Mouse (Mus musculus): Measurements from ENCODE around the gene Fmnl2. TPM values are rescaled to one million over a fixed set of nuclear protein-coding genes. Genes with fewer than 3 reads are reported as not detected.

Fmnl2 gene
- polyA plus RNA-seq, 1 experiment from 2014 or later = 1.9 TPM

DNA sequence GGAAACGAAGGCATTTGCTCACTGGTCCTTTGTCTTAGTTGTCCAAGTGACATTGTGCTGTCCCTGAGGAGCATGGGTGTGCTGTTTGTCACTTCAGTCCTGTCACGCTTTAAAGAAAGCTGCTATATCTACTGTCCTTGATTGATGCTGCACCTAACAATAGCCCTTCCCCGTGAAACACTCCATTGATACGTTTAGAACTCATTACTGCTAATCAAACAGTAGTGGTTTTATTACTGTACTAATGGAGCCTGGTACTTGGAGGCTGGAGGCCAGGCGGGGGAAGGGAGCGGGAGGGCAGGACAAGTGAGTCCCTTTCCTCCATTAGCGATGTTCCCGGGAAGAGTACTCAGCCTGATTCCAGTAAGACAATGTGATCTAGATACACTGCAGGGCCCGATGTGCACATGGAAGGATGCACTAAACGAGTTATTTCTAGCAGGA lies 70.2 kb downstream of the Fmnl2 start:
- 40% methylated on average over 10 of the region's 10 CpGs for WGBS
- no peak for ATAC-seq
- no peak for TF ChIP-seq CTCF (IDR thresholded peaks at IDR 0.05; ENCODE audit: low read depth)
- Histone ChIP-seq H3K4me3 (ENCODE audit: low read depth, low read length) (no peak overlapping the region), H3K9ac (ENCODE audit: low read depth, low read length) (no peak overlapping the region), H3K36me3 (ENCODE audit: control insufficient read depth, insufficient read depth) (no peaks in the 10 kb centered on the region), H3K4me1 (replicated peaks; ENCODE audit: control insufficient read depth, insufficient read depth, low read length) (no peaks in the 10 kb centered on the region), H3K27me3 (replicated peaks; ENCODE audit: control insufficient read depth, insufficient read depth, low read length) (no peaks in the 10 kb centered on the region), H3K27ac (ENCODE audit: low read depth, low read length) (no peak overlapping the region), H3K9me3 (ENCODE audit: control insufficient read depth) (no peaks in the 10 kb centered on the region), H3K4me2 (replicated peaks; ENCODE audit: low read depth) (no peak overlapping the region)

DNA sequence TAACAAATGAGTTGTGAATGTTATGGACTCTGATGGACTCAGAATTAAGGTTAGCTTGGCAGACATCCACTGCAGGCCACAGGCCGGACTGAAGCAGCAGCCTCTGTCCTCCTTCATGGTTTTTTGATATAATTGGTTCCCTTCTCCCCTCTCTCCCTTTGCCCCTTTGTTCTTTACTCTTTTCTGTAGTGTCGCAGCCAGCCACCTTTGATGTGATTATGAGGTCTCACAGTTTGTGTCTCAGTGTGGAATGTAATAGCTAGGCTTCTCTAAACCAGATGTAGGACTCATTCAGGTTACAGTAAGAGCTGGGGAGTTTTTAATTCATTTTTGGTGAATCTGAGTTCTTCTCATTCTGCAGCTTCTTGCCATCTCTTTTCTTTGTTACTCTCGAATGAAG lies 70.7 kb downstream of the Fmnl2 start:
- Histone ChIP-seq H3K4me3 (ENCODE audit: low read depth, low read length) (no peak overlapping the region), H3K4me2 (replicated peaks; ENCODE audit: low read depth) (no peak overlapping the region), H3K9ac (ENCODE audit: low read depth, low read length) (no peak overlapping the region), H3K27ac (ENCODE audit: low read depth, low read length) (no peak overlapping the region), H3K4me1 (replicated peaks; ENCODE audit: control insufficient read depth, insufficient read depth, low read length) (no peaks in the 10 kb centered on the region), H3K9me3 (ENCODE audit: control insufficient read depth) (no peaks in the 10 kb centered on the region), H3K27me3 (replicated peaks; ENCODE audit: control insufficient read depth, insufficient read depth, low read length) (no peaks in the 10 kb centered on the region), H3K36me3 (ENCODE audit: control insufficient read depth, insufficient read depth) (no peaks in the 10 kb centered on the region)
- WGBS = 76% methylated on average over 3 of the region's 3 CpGs
- no peak for ATAC-seq
- no peak for TF ChIP-seq CTCF (IDR thresholded peaks at IDR 0.05; ENCODE audit: low read depth)

- no peaks in the 10 kb centered on the region for H3K36me3 ChIP-seq (ENCODE audit: control insufficient read depth, insufficient read depth)
- no peak for TF ChIP-seq CTCF (IDR thresholded peaks at IDR 0.05; ENCODE audit: low read depth)
- H3K27ac ChIP-seq (ENCODE audit: low read depth, low read length) = no peak overlapping the region; the same call in 1 of the 2 replicates
- no peak overlapping the region for H3K9ac ChIP-seq (ENCODE audit: low read depth, low read length)
- H3K27me3 ChIP-seq (replicated peaks; ENCODE audit: control insufficient read depth, insufficient read depth, low read length) = no peaks in the 10 kb centered on the region
- H3K4me2 ChIP-seq (replicated peaks; ENCODE audit: low read depth) = no peak overlapping the region
- 73% methylated on average over 5 of the region's 5 CpGs for WGBS
- H3K4me1 ChIP-seq (replicated peaks; ENCODE audit: control insufficient read depth, insufficient read depth, low read length) = no peaks in the 10 kb centered on the region
- H3K4me3 ChIP-seq (ENCODE audit: low read depth, low read length) = no peak overlapping the region
- no peak for ATAC-seq
- no peaks in the 10 kb centered on the region for H3K9me3 ChIP-seq (ENCODE audit: control insufficient read depth)
Measured at GRCm38 (mm10) chr2:52930106-52930868, 72.6 kb downstream of the Fmnl2 start.

DNA sequence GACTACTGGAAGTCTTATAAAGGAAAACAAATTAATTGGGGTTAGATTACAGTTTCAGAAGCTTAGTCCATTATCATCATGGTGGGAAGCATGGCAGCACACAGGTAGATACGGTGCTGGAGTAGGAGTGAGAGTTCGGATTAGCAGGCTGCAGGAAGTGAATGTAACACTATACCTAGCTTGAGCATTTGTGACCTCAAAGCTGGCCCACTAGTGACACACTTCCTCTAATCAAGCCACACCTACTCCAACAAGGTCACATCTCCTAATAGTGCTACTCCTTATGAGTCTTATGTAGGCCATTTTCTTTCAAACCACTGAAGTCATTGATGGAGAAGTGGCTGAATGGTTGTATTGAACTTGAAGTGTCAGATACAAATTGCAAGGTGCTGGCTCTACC lies 73.7 kb downstream of the Fmnl2 start:
- no peak for ATAC-seq
- H3K9me3 ChIP-seq (ENCODE audit: control insufficient read depth) = no peaks in the 10 kb centered on the region
- no peak overlapping the region for H3K4me2 ChIP-seq (replicated peaks; ENCODE audit: low read depth)
- no peaks in the 10 kb centered on the region for H3K27me3 ChIP-seq (replicated peaks; ENCODE audit: control insufficient read depth, insufficient read depth, low read length)
- no peak overlapping the region for H3K27ac ChIP-seq (ENCODE audit: low read depth, low read length)
- 83% methylated on average over 2 of the region's 2 CpGs for WGBS
- H3K4me1 ChIP-seq (replicated peaks; ENCODE audit: control insufficient read depth, insufficient read depth, low read length) = no peaks in the 10 kb centered on the region
- H3K36me3 ChIP-seq (ENCODE audit: control insufficient read depth, insufficient read depth) = no peaks in the 10 kb centered on the region
- no peak overlapping the region for H3K9ac ChIP-seq (ENCODE audit: low read depth, low read length)
- no peak overlapping the region for H3K4me3 ChIP-seq (ENCODE audit: low read depth, low read length)
- no peak for TF ChIP-seq CTCF (IDR thresholded peaks at IDR 0.05; ENCODE audit: low read depth)

DNA sequence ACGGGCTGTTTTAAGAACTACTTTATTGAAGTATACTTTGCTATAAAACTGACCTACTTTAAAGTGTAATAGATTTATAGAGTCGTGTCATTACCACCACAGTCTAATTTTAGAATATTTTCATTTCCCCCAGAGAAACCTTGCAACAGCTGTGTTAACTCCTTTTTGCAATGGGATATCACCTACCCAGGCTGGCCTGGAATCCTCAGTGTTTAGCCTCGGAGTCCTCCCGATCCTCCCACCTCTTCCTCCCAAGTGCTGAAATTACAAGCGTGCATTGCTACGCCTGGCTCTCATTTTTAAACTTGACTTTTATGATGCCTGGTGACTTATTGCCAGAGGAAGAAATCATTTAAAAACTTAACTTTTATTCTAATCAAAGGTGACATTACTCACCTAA lies 78.2 kb downstream of the Fmnl2 start:
- Histone ChIP-seq H3K4me1 (replicated peaks; ENCODE audit: control insufficient read depth, insufficient read depth, low read length) (no peaks in the 10 kb centered on the region), H3K36me3 (ENCODE audit: control insufficient read depth, insufficient read depth) (no peaks in the 10 kb centered on the region), H3K4me2 (replicated peaks; ENCODE audit: low read depth) (no peak overlapping the region), H3K4me3 (ENCODE audit: low read depth, low read length) (no peak overlapping the region), H3K27me3 (replicated peaks; ENCODE audit: control insufficient read depth, insufficient read depth, low read length) (no peaks in the 10 kb centered on the region), H3K27ac (ENCODE audit: low read depth, low read length) (no peak overlapping the region), H3K9me3 (ENCODE audit: control insufficient read depth) (no peaks in the 10 kb centered on the region), H3K9ac (ENCODE audit: low read depth, low read length) (no peak overlapping the region)
- no peak for ATAC-seq
- 75% methylated on average over 6 of the region's 6 CpGs for WGBS
- TF ChIP-seq CTCF (IDR thresholded peaks at IDR 0.05; ENCODE audit: low read depth) = no peak

DNA sequence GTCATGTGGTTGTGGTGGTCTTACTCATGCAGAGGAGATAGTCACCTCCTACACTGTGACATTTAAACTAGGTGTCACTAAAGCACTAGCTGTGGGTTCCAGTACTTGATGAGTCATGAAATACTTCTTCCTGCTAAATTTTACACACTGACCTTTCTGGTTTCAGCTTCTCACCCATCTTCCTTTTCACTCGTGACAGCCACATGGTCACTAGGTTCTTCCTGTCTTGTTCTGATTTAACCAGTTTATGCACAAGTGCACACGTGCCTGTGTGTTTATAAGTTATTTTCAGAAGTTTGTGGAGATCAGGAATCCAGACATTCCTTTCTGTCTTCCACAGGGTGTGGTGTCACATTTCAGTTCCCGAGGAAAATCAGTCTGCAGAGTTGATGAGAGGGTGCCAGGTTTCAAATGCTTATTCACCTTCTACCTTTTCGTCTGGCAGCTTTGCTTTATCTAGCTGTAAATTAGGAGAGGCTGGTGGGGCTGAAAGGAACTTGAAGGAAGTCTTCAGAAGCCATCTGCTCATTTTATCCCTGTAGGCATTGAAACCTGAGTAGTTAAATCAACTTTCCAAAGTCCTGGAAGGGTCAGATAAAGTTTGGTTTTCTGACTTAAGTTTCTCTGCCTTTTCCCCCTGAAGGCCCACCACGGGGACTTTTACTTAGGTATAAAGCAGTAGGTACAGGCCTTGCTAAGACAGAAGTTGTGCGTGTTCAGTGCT lies 80.9 kb downstream of the Fmnl2 start:
- no peak for ATAC-seq
- Histone ChIP-seq H3K27me3 (replicated peaks; ENCODE audit: control insufficient read depth, insufficient read depth, low read length) (no peaks in the 10 kb centered on the region), H3K9me3 (ENCODE audit: control insufficient read depth) (no peaks in the 10 kb centered on the region), H3K4me3 (ENCODE audit: low read depth, low read length) (no peak overlapping the region), H3K4me2 (replicated peaks; ENCODE audit: low read depth) (no peak overlapping the region), H3K9ac (ENCODE audit: low read depth, low read length) (no peak overlapping the region), H3K27ac (ENCODE audit: low read depth, low read length) (no peak overlapping the region), H3K4me1 (replicated peaks; ENCODE audit: control insufficient read depth, insufficient read depth, low read length) (no peaks in the 10 kb centered on the region), H3K36me3 (ENCODE audit: control insufficient read depth, insufficient read depth) (no peaks in the 10 kb centered on the region)
- WGBS = 25% methylated on average over 6 of the region's 6 CpGs
- TF ChIP-seq CTCF (IDR thresholded peaks at IDR 0.05; ENCODE audit: low read depth) = no peak
